Mouse (Mus musculus): Measurements from ENCODE around the gene Dtd1. TPM values are rescaled to one million over a fixed set of nuclear protein-coding genes. Genes with fewer than 3 reads are reported as not detected.
A peak's percentile ranks its signal among the peaks of the same experiment; 100 is the strongest.

Dtd1 gene
- polyA plus RNA-seq, 1 experiment = 49.0 TPM

DNA sequence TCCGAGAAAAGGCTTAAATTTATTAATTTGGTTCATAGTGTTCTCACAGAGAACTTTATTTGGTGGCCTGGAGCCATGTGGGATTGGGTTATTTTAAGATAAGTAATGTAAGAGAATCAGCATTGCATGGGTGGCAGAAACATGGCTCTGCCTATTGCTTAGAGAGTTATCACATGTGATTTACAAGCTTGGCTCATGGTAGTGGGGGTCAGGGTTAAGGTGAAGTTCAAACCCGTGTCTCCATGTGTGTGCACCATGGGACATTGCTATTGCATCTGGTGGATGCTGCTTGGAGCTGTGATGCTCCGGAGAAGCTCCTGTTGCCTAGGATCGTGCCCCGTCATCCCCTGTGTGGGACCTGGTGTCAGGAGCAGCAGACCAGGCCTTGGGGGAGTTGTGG, 143.6 kb downstream of the Dtd1 start:
- DNase-seq (ENCODE audit: low read depth) = no peak
- no peak for TF ChIP-seq POLR2A (IDR thresholded peaks at IDR 0.05; ENCODE audit: borderline replicate concordance, extremely low read depth, insufficient read depth, insufficient read length, poor library complexity, severe bottlenecking)
- TF ChIP-seq CTCF (IDR thresholded peaks at IDR 0.05; ENCODE audit: borderline replicate concordance, extremely low read depth, insufficient read depth, insufficient read length) = no peak

DNA sequence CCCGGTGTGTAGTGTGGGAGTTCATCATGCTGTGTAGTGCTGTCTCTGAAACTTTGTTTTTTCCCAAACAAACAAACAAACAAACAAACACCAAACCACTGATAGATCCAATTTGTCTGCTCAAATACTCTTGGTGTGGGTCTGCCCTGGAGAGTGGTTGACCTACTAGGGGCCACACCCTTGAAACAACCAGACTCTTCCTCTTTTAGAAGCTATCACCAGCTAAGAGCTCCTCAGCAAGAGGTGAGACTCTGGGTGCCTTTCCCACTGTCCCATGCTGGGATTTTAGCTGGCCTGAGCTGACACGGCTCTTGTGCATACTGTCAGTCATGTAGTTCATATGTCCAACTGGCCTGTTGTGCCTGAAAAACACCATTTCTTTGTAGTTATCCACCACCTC, 145.6 kb downstream of the Dtd1 start:
- TF ChIP-seq CTCF (IDR thresholded peaks at IDR 0.05; ENCODE audit: borderline replicate concordance, extremely low read depth, insufficient read depth, insufficient read length) (no peak), POLR2A (IDR thresholded peaks at IDR 0.05; ENCODE audit: borderline replicate concordance, extremely low read depth, insufficient read depth, insufficient read length, poor library complexity, severe bottlenecking) (no peak)
- DNase-seq (ENCODE audit: low read depth) = no peak

DNA sequence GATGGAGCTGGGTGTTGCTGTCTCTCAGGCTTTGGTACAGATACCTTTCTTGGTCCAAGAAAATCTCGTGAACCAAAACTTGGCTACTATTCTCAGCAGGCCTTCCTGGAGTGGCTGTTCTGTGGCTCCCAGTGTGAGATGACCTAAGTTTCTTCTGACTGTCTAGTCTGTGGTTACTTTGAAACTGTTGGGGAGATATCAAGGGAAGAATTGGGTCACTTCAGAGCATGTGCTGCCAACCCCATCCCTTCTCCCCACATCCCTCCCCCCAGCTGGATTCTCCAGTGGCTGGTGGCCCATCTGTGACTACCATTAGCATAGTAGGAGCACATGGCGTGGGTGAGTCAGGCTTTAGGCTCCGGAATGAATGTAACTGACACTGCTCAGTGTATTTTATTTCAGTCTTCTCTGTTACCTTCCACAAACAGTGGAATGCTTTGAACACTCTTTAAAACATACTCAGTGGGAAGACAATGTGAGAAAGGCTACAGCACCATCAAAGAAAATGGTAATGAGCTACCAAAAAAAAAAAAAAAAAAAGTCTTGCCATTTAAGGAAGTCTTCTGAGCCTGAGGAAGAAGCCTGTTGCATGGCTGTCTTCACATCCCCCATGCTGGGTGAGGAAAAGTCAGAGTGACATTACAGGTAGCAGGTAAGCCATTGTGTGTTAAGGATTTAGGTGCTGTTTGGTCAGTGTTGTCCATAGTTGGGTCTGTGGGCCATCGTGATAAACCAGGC, 146.5 kb downstream of the Dtd1 start:
- TF ChIP-seq CTCF (IDR thresholded peaks at IDR 0.05; ENCODE audit: borderline replicate concordance, extremely low read depth, insufficient read depth, insufficient read length) = no peak
- TF ChIP-seq POLR2A (IDR thresholded peaks at IDR 0.05; ENCODE audit: borderline replicate concordance, extremely low read depth, insufficient read depth, insufficient read length, poor library complexity, severe bottlenecking) = no peak
- DNase-seq (ENCODE audit: low read depth) = no peak

GRCm38 (mm10) chr2:144753604-144754003, 153.9 kb downstream of the Dtd1 start:
- DNase-seq (ENCODE audit: low read depth) = no peak
- TF ChIP-seq POLR2A (IDR thresholded peaks at IDR 0.05; ENCODE audit: borderline replicate concordance, extremely low read depth, insufficient read depth, insufficient read length, poor library complexity, severe bottlenecking) = no peak
- TF ChIP-seq CTCF (IDR thresholded peaks at IDR 0.05; ENCODE audit: borderline replicate concordance, extremely low read depth, insufficient read depth, insufficient read length) = no peak

- no peak for DNase-seq (ENCODE audit: low read depth)
- no peak for TF ChIP-seq CTCF (IDR thresholded peaks at IDR 0.05; ENCODE audit: borderline replicate concordance, extremely low read depth, insufficient read depth, insufficient read length)
- no peak for TF ChIP-seq POLR2A (IDR thresholded peaks at IDR 0.05; ENCODE audit: borderline replicate concordance, extremely low read depth, insufficient read depth, insufficient read length, poor library complexity, severe bottlenecking)
Measured at GRCm38 (mm10) chr2:144755016-144755415, 155.3 kb downstream of the Dtd1 start.

DNA sequence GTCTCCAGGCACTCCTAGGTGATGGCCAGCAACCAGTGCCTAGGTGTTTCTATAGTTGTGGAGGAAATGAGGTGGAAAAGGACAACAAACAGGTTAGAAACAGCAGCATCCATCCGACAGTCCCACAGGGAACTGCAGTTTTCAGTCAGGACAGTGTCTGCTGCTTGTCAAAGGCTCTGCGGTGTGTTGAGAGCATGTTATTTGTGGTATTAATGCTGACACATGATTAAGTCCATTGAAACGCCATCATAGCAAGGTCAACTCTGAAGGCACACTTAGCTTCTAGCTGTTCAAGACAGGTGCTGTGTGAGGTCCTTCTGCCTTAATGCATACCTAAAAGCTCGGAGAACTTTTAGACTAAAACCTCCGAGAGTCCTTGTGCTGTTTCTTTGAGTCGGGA, 161.0 kb downstream of the Dtd1 start:
- DNase-seq (ENCODE audit: low read depth) = no peak
- TF ChIP-seq CTCF (IDR thresholded peaks at IDR 0.05; ENCODE audit: borderline replicate concordance, extremely low read depth, insufficient read depth, insufficient read length) = no peak
- TF ChIP-seq POLR2A (IDR thresholded peaks at IDR 0.05; ENCODE audit: borderline replicate concordance, extremely low read depth, insufficient read depth, insufficient read length, poor library complexity, severe bottlenecking) = no peak

- DNase-seq (ENCODE audit: low read depth) = no peak
- TF ChIP-seq CTCF (IDR thresholded peaks at IDR 0.05; ENCODE audit: borderline replicate concordance, extremely low read depth, insufficient read depth, insufficient read length) (no peak), POLR2A (IDR thresholded peaks at IDR 0.05; ENCODE audit: borderline replicate concordance, extremely low read depth, insufficient read depth, insufficient read length, poor library complexity, severe bottlenecking) (no peak)
Measured at GRCm38 (mm10) chr2:144763706-144764105, 164.0 kb downstream of the Dtd1 start.

GRCm38 (mm10) chr2:144764116-144764788, 164.6 kb downstream of the Dtd1 start:
- TF ChIP-seq POLR2A (IDR thresholded peaks at IDR 0.05; ENCODE audit: borderline replicate concordance, extremely low read depth, insufficient read depth, insufficient read length, poor library complexity, severe bottlenecking) = no peak
- no peak for TF ChIP-seq CTCF (IDR thresholded peaks at IDR 0.05; ENCODE audit: borderline replicate concordance, extremely low read depth, insufficient read depth, insufficient read length)
- peak; percentile 47 for DNase-seq (ENCODE audit: low read depth)

GRCm38 (mm10) chr2:144765219-144765618, 165.5 kb downstream of the Dtd1 start:
- TF ChIP-seq POLR2A (IDR thresholded peaks at IDR 0.05; ENCODE audit: borderline replicate concordance, extremely low read depth, insufficient read depth, insufficient read length, poor library complexity, severe bottlenecking) (no peak), CTCF (IDR thresholded peaks at IDR 0.05; ENCODE audit: borderline replicate concordance, extremely low read depth, insufficient read depth, insufficient read length) (no peak)
- no peak for DNase-seq (ENCODE audit: low read depth)

DNA sequence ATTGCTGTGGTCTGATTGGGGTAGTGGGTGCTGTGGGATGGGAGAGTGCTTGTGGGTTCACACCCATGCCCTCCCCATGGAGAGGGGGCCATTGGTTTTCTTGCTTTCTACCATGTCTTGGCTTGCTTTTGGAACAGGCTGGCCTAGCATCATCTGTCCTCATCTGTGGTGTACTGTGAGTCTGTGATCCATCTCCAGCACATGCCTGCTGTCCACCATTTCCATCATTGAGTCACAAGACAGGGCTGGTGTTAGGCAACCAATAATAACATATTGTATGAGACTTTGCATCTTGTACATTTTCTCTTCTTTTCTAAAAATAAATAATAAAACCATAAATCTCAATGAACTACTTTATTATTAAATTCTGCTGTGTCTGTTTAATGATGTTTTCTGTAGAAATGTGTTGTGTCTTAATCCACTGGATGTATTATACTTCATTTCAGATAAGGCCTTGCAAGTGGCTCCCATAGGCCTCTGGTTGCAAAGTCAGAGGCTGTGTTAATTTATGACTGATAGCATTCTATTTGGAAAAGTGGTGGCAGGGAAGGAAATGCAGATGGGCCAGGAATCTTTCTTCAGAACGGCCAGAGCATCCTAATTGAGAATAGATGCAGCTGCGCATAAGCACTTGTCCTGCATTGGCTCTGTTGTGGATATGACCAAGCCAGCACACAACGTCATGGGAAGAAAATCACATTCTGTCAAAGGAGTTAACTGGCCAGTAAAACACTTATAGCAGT, 168.8 kb downstream of the Dtd1 start:
- peak; percentile 19 for DNase-seq (ENCODE audit: low read depth)
- TF ChIP-seq POLR2A (IDR thresholded peaks at IDR 0.05; ENCODE audit: borderline replicate concordance, extremely low read depth, insufficient read depth, insufficient read length, poor library complexity, severe bottlenecking) = no peak
- TF ChIP-seq CTCF (IDR thresholded peaks at IDR 0.05; ENCODE audit: borderline replicate concordance, extremely low read depth, insufficient read depth, insufficient read length) = no peak

- no peak for TF ChIP-seq CTCF (IDR thresholded peaks at IDR 0.05; ENCODE audit: borderline replicate concordance, extremely low read depth, insufficient read depth, insufficient read length)
- TF ChIP-seq POLR2A (IDR thresholded peaks at IDR 0.05; ENCODE audit: borderline replicate concordance, extremely low read depth, insufficient read depth, insufficient read length, poor library complexity, severe bottlenecking) = no peak
- peak; percentile 19 for DNase-seq (ENCODE audit: low read depth)
Measured at GRCm38 (mm10) chr2:144769118-144769496, 169.4 kb downstream of the Dtd1 start.
